Comparison of ENCODE assay signal across 8 mouse cellular contexts in the genomic region with DNA sequence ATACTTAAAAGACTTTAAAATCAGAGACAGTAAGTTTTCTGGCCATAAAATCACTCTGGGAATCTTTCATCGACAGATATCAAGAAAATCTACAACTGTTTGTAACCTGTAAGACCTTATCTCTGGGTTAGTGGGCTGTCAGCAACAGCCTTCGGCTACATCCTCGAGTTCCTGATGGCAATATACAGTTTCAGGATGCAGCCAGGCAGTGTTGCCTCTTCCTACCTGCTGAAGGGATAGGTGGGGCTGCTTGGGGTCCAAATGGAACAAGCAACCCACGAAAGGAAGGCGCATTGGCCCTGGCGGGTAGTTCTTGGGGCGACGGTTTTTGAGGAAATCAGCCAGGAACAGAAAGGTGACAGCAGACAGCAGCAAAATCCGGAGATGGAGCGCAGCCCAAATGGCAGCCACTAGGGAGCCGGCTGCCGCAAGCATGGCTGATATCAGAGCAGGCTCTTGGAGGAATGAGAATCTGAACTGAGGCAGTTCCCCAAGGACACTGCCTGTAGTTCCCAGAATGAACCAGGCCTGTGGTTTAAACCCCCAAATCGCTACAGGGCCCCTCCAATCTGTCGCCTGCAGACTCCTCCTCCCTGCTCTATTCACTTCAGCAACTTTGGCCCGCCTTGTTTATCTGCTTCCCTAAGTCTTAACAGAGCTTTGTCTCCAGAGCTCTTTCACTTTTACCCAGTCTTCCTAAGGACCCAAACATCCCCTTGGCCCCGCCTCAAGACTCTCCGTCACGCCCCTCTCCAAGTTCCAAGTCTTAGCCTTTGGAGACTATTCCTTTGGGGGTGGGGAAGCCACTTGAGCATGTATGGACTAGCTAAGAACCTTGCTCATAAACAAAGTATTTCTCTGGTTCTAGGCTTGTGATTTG. TPM values are rescaled to one million over a fixed set of nuclear protein-coding genes. Genes with fewer than 3 reads are reported as not detected.
DNase-seq lines count a peak whose midpoint lies in the region; ATAC-seq lines count a peak whose summit lies in the region.

A gene (minus strand): TSS at position 668 of the 880 bp plus-strand sequence.

- peak; percentile 40 for DNase-seq in adrenal gland, postnatal 14 days
- DNase-seq in embryo, embryonic 10.5 days (ENCODE audit: low spot score): peak; percentile 69
- peak; percentile 46 for DNase-seq in gastrocnemius, postnatal 10 days
- peak; percentile 23 to 56 for DNase-seq in left cerebral cortex, postnatal 25 days (ENCODE audit: low spot score in 2 of 2)
- peak; percentile 36 for DNase-seq in right cerebral cortex, postnatal 4 days
- no peak for DNase-seq in spleen, adult 12 weeks (ENCODE audit: low spot score)

- peak; percentile 95 for ATAC-seq in hindbrain, embryonic 16.5 days

- no peaks in the 10 kb centered on the region for H3K36me3 ChIP-seq in hindbrain, embryonic 16.5 days (ENCODE audit: control insufficient read depth, insufficient read depth, low read length)
- no peaks in the 10 kb centered on the region for H3K36me3 ChIP-seq in megakaryocyte, embryonic 14.5 days (replicated peaks; ENCODE audit: low read length)

- H3K4me2 ChIP-seq in hindbrain, embryonic 16.5 days (ENCODE audit: low read length): peak within 1 kb of the TSS; percentile 53

- peak within 1 kb of the TSS; percentile 48 for H3K27ac ChIP-seq in hindbrain, embryonic 16.5 days (ENCODE audit: low read depth, low read length)

- no peaks in the 10 kb centered on the region for H3K4me1 ChIP-seq in hindbrain, embryonic 16.5 days (ENCODE audit: control insufficient read depth, insufficient read depth, low read depth, low read length)
- no peaks in the 10 kb centered on the region for H3K4me1 ChIP-seq in megakaryocyte, embryonic 14.5 days

- H3K4me3 ChIP-seq in hindbrain, embryonic 16.5 days (ENCODE audit: low read length): peak within 1 kb of the TSS; percentile 43
- peak within 1 kb of the TSS; percentile 50 for H3K4me3 ChIP-seq in megakaryocyte, embryonic 14.5 days (replicated peaks)

- H3K9me3 ChIP-seq in hindbrain, embryonic 16.5 days (ENCODE audit: control insufficient read depth, low read length): no peaks in the 10 kb centered on the region
- no peaks in the 10 kb centered on the region for H3K9me3 ChIP-seq in megakaryocyte, embryonic 14.5 days

- H3K27me3 ChIP-seq in hindbrain, embryonic 16.5 days (replicated peaks; ENCODE audit: control insufficient read depth, insufficient read depth, low read length): no peaks in the 10 kb centered on the region
- no peaks in the 10 kb centered on the region for H3K27me3 ChIP-seq in megakaryocyte, embryonic 14.5 days (replicated peaks)

- WGBS in hindbrain, embryonic 16.5 days: 8% methylated on average over 18 of the region's 18 CpGs

- intact Hi-C loops in left cerebral cortex, postnatal 25 days (cut with DNase I): loop anchor here (5.0 kb wide), 2 partner anchors 39 to 91 kb away; a partner anchor contains a TSS

- peak within 1 kb of the TSS; percentile 35 for H3K9ac ChIP-seq in hindbrain, embryonic 16.5 days (ENCODE audit: low read depth, low read length)

RNA-seq across cellular contexts. Expression of the gene that starts here (rescaled TPM):
- total RNA-seq in adrenal gland, postnatal 14 days (2021): 1.4 and 2.0 TPM in 2 replicates
- total RNA-seq in gastrocnemius, postnatal 10 days (2021): 1 to 10 TPM; 1.3 to 1.6 TPM
- 10.5 and 14.1 TPM in 2 replicates for polyA plus RNA-seq in hindbrain, embryonic 16.5 days (2015; fragmentation: Nextera tagmentation; extraction: Ambion mirVana)
- 10 to 100 TPM; 24.1 to 25.2 TPM for total RNA-seq in left cerebral cortex, postnatal 25 days (2021)
- polyA plus RNA-seq in megakaryocyte, embryonic 14.5 days (2012; ENCODE audit: insufficient read depth, low replicate concordance): not detected in 2 replicates

Comparison
In these comparisons a context has a peak if more than half of its experiments do, and no peak if none do; other contexts are left out.
1. RNA of the gene that starts here (polyA plus RNA-seq): 10.5 to 14.1 TPM in hindbrain, embryonic 16.5 days; not detected in megakaryocyte, embryonic 14.5 days; every median in the first group is over 10 times any median in the second.